Mouse (Mus musculus): ENCODE data around the gene Slc7a10.

- TF ChIP-seq ZNF384 (IDR thresholded peaks at IDR 0.05; ENCODE audit: low read depth, low read length) (no peak), MAX (IDR thresholded peaks at IDR 0.05; ENCODE audit: low read length) (no peak), CTCF (IDR thresholded peaks at IDR 0.05 in 2 of 3, conservative IDR thresholded peaks at IDR 0.05 in 1 of 3; ENCODE audit: control insufficient read depth in 1 of 3, insufficient read depth in 1 of 3, low read depth in 2 of 3, low read length in 3 of 3, poor library complexity in 1 of 3, severe bottlenecking in 1 of 3) (no peak), POLR2A (IDR thresholded peaks at IDR 0.05; ENCODE audit: control insufficient read depth in 1 of 2, insufficient read depth in 1 of 2, low read depth in 1 of 2, low read length in 2 of 2, poor library complexity in 1 of 2) (no peak), CHD2 (IDR thresholded peaks at IDR 0.05; ENCODE audit: low read length) (no peak), MXI1 (IDR thresholded peaks at IDR 0.05; ENCODE audit: low read depth, low read length) (no peak), ZKSCAN1 (IDR thresholded peaks at IDR 0.05; ENCODE audit: low read depth, low read length) (no peak), TCF12 (IDR thresholded peaks at IDR 0.05; ENCODE audit: low read depth, low read length) (no peak), GABPA (IDR thresholded peaks at IDR 0.05; ENCODE audit: low read depth, low read length) (no peak), MAZ (IDR thresholded peaks at IDR 0.05; ENCODE audit: low read depth, low read length) (no peak), RCOR1 (IDR thresholded peaks at IDR 0.05; ENCODE audit: low read depth, low read length) (no peak)
Observed at GRCm38 (mm10) chr7:35162443-35162842, 23.7 kb upstream of the Slc7a10 start.

Measured in MEL (cell line).